Mouse (Mus musculus): ENCODE measurements at regions not wholly inside any gene's neighbourhood (a gene's known extent, or its start where the extent isn't known, plus 50 kb on each side); places are given as distances from the start of the nearest gene placed in this dataset.

- no peak for TF ChIP-seq CTCF (IDR thresholded peaks at IDR 0.05; ENCODE audit: insufficient read depth, low read depth, low read length)
- no peak for TF ChIP-seq POLR2A (IDR thresholded peaks at IDR 0.05; ENCODE audit: insufficient read depth, low read depth, low read length)
Measured at GRCm38 (mm10) chr11:113096209-113096608, 314.2 kb downstream of the Sox9 start.

Measured in olfactory bulb, adult 2 months (tissue).